ENCODE assay signal across 24 mouse cellular contexts in the genomic region with DNA sequence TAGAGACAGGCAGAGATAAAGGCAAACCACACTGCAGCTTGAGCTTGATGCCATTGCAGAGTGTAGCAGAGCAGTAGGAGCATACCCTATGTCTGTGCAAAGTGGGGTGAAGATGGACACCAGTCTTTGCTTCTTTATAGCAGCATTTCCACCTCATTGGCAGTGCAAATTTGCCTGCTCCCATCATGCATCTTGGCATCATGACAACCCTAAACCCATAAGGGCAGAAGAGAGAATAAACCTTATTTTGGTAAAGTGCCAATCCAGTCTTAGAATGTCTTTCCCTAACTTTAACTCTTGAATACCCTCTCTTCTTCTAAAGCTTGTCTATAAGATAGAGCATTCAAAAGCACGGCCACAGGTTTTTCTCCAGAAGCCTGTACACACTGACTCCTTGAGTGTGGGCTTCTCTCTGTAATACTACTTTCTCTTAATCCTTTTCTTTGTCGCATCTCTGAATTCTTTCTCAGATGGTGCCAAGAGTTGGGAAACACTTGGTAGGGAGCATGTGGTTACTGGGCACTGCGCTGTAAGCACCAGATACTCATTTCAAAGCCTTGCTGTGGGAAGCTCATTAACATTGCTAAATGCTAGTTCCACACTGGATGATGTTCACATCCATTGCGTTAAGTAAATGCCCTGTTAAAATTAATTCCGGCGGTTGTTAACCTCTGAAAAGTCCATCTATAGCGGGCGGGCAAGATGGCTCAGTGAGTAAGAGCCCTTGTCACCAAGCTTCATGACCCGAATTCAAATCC. TPM values are rescaled to one million over a fixed set of nuclear protein-coding genes. Genes with fewer than 3 reads are reported as not detected.
DNase-seq lines count a peak whose midpoint lies in the region; ATAC-seq and TF ChIP-seq lines count a peak whose summit lies in the region.
"Had no signal": no experiment of that assay in that cellular context is flagged by ENCODE, and none has a peak within 500 bp of the region (broad histone marks: within the 10 kb centered on the region; RNA-seq: fewer than 3 reads in every experiment).

No protein-coding gene starts in this region.

- peaks cover 26% of the 10 kb centered on the region for H3K4me1 ChIP-seq in forebrain, postnatal 0 days (ENCODE audit: insufficient read depth)
- H3K4me1 ChIP-seq in forebrain, embryonic 15.5 days = peaks cover 35% of the 10 kb centered on the region

- no peak overlapping the region for H3K27ac ChIP-seq in forebrain, postnatal 0 days (ENCODE audit: low read depth, low read length)
- no peak overlapping the region for H3K27ac ChIP-seq in forebrain, embryonic 15.5 days (replicated peaks)
- H3K27ac ChIP-seq in layer of hippocampus, adult 2 months = peak overlapping the region; percentile 95; the same call in 1 of the 2 replicates
- H3K27ac ChIP-seq: embryonic facial prominence, embryonic 13.5 days; liver, embryonic 14.5 days; midbrain, embryonic 12.5 days had no signal

- no peak overlapping the region for H3K9ac ChIP-seq in forebrain, postnatal 0 days
- no peak overlapping the region for H3K9ac ChIP-seq in forebrain, embryonic 15.5 days (replicated peaks)
- H3K9ac ChIP-seq: hindbrain, embryonic 15.5 days; liver, embryonic 14.5 days; midbrain, embryonic 12.5 days had no signal

- peak; percentile 10 for DNase-seq in forebrain, postnatal 0 days
- peak in 1 of 2 experiments; percentile 23 for DNase-seq in layer of hippocampus, adult 2 months (ENCODE audit: low spot score in 2 of 2)
- DNase-seq in layer of hippocampus, adult 11-12 months (ENCODE audit: low spot score) = no peak
- peak; percentile 41 for DNase-seq in adipocyte (ENCODE audit: low spot score)
- DNase-seq: adrenal gland, adult 8-10 months; B cell, adult 2 months; kidney, adult 11 months; kidney, postnatal 36 days; layer of hippocampus, postnatal 36 days; left cerebral cortex, postnatal 4 days; liver; lung, adult 2 months; lung, postnatal 10 days had no signal

- no peak overlapping the region for H3K4me3 ChIP-seq in forebrain, postnatal 0 days (ENCODE audit: low read depth, low read length)
- H3K4me3 ChIP-seq in forebrain, embryonic 15.5 days = no peak overlapping the region
- H3K4me3 ChIP-seq in layer of hippocampus, adult 2 months = no peak overlapping the region

- 58% methylated on average over 9 of the region's 9 CpGs for WGBS in forebrain, postnatal 0 days
- 58% methylated on average over 9 of the region's 9 CpGs for WGBS in forebrain, embryonic 15.5 days

- no peak for ATAC-seq in forebrain, postnatal 0 days
- no peak for ATAC-seq in forebrain, embryonic 15.5 days (replicated peaks)
- peak; percentile 21 for ATAC-seq in granulocyte monocyte progenitor cell, adult 5-6 weeks (replicated peaks; ENCODE audit: poor library complexity, severe bottlenecking)
- ATAC-seq: activated CD4-positive, CD25-positive, alpha-beta regulatory T cell, adult 4 months; forebrain, embryonic 16.5 days; inflammation-experienced regulatory T-cells, adult 6 months had no signal

- no peaks in the 10 kb centered on the region for H3K36me3 ChIP-seq in forebrain, postnatal 0 days (ENCODE audit: insufficient read depth)
- no peaks in the 10 kb centered on the region for H3K36me3 ChIP-seq in forebrain, embryonic 15.5 days
- H3K36me3 ChIP-seq: embryonic facial prominence, embryonic 13.5 days; forebrain, embryonic 10.5 days; hindbrain, embryonic 10.5 days; hindbrain, embryonic 15.5 days; midbrain, embryonic 12.5 days had no signal

- no peaks in the 10 kb centered on the region for H3K9me3 ChIP-seq in forebrain, postnatal 0 days (ENCODE audit: low read length)
- H3K9me3 ChIP-seq in forebrain, embryonic 15.5 days = no peaks in the 10 kb centered on the region
- H3K9me3 ChIP-seq: embryonic facial prominence, embryonic 13.5 days; forebrain, embryonic 10.5 days; hindbrain, embryonic 10.5 days; hindbrain, embryonic 15.5 days; midbrain, embryonic 12.5 days had no signal

- no peak overlapping the region for H3K4me2 ChIP-seq in forebrain, postnatal 0 days (ENCODE audit: low read depth)
- no peak overlapping the region for H3K4me2 ChIP-seq in forebrain, embryonic 15.5 days (replicated peaks)

- no peaks in the 10 kb centered on the region for H3K27me3 ChIP-seq in forebrain, postnatal 0 days (ENCODE audit: insufficient read depth, low read length)
- no peaks in the 10 kb centered on the region for H3K27me3 ChIP-seq in forebrain, embryonic 15.5 days
- H3K27me3 ChIP-seq: embryonic facial prominence, embryonic 13.5 days; hindbrain, embryonic 15.5 days; midbrain, embryonic 12.5 days had no signal

- TF ChIP-seq CTCF in forebrain, postnatal 0 days (IDR thresholded peaks at IDR 0.05; ENCODE audit: low read depth) = no peak
- no peak for TF ChIP-seq CTCF in layer of hippocampus, adult 2 months (conservative IDR thresholded peaks at IDR 0.05)

RNA-seq across cellular contexts. Expression of a gene that starts 1.8 kb away (rescaled TPM):
- 8.8 and 9.4 TPM in 2 replicates for total RNA-seq in forebrain, postnatal 0 days (2014; rRNA removed)
- 12.8 and 16.3 TPM in 2 replicates for polyA plus RNA-seq in forebrain, postnatal 0 days (2015; fragmentation: Nextera tagmentation; extraction: Ambion mirVana)
- 10.8 and 12.7 TPM in 2 replicates for polyA plus RNA-seq in forebrain, embryonic 15.5 days (2015; fragmentation: Nextera tagmentation; extraction: Ambion mirVana)
- total RNA-seq in layer of hippocampus, adult 2 months (2021) = 10 to 100 TPM; 39.2 to 41.1 TPM
- total RNA-seq in granulocyte monocyte progenitor cell, adult 5-6 weeks (2014; fragmentation: Nextera tagmentation) = 7.9 and 10.2 TPM in 2 replicates
- 5.5 and 11.6 TPM in 2 replicates for total RNA-seq in granulocyte monocyte progenitor cell, adult 5-6 weeks (2017)
